15 mouse cellular contexts compared by ENCODE assay signal in genomic region chr11:11711748-11712147, GRCm38 (mm10). TPM values are rescaled to one million over a fixed set of nuclear protein-coding genes. Genes with fewer than 3 reads are reported as not detected.
A peak's percentile ranks its signal among the peaks of the same experiment; 100 is the strongest.
DNase-seq lines count a peak whose midpoint lies in the region; ATAC-seq and TF ChIP-seq lines count a peak whose summit lies in the region.
"Had no signal": no experiment of that assay in that cellular context is flagged by ENCODE, and none has a peak within 500 bp of the region (broad histone marks: within the 10 kb centered on the region; RNA-seq: fewer than 3 reads in every experiment).

No protein-coding gene starts in this region.

- H3K36me3 ChIP-seq in forebrain, embryonic 11.5 days (ENCODE audit: control insufficient read depth, insufficient read depth, low read length), result no peaks in the 10 kb centered on the region
- H3K36me3 ChIP-seq in forebrain, embryonic 10.5 days (replicated peaks), result no peaks in the 10 kb centered on the region
- H3K36me3 ChIP-seq in midbrain, embryonic 14.5 days (ENCODE audit: control insufficient read depth, insufficient read depth, low read length), result no peaks in the 10 kb centered on the region
- H3K36me3 ChIP-seq: hindbrain, embryonic 13.5 days; limb, embryonic 15.5 days; neural tube, embryonic 15.5 days had no signal

- no peaks in the 10 kb centered on the region for H3K27me3 ChIP-seq in forebrain, embryonic 11.5 days (ENCODE audit: control insufficient read depth, insufficient read depth, low read length)
- H3K27me3 ChIP-seq in forebrain, embryonic 10.5 days (ENCODE audit: poor library complexity, severe bottlenecking), result no peaks in the 10 kb centered on the region
- no peaks in the 10 kb centered on the region for H3K27me3 ChIP-seq in midbrain, embryonic 14.5 days (ENCODE audit: control insufficient read depth, insufficient read depth, low read length)
- H3K27me3 ChIP-seq in cerebellum, adult 2 months (ENCODE audit: control insufficient read depth, insufficient read depth, low read length), result no peaks in the 10 kb centered on the region
- H3K27me3 ChIP-seq: hindbrain, embryonic 13.5 days; limb, embryonic 15.5 days; neural tube, embryonic 15.5 days had no signal

- H3K4me2 ChIP-seq in forebrain, embryonic 11.5 days (ENCODE audit: low read depth, low read length, severe bottlenecking), result no peak overlapping the region
- H3K4me2 ChIP-seq in midbrain, embryonic 14.5 days (ENCODE audit: low read length), result no peak overlapping the region
- H3K4me2 ChIP-seq: hindbrain, embryonic 13.5 days; limb, embryonic 15.5 days; neural tube, embryonic 15.5 days had no signal

- TF ChIP-seq CTCF in cerebellum, adult 2 months (IDR thresholded peaks at IDR 0.05; ENCODE audit: borderline replicate concordance, insufficient read depth, low read depth, low read length), result no peak

- no peak for ATAC-seq in forebrain, embryonic 11.5 days (replicated peaks; ENCODE audit: low FRiP score)
- ATAC-seq in neutrophil, adult 5-6 weeks (ENCODE audit: extremely low read depth, insufficient number of reproducible peaks, low FRiP score, poor library complexity, severe bottlenecking), result peak; percentile 50; the same call in 1 of the 2 replicates
- no peak for ATAC-seq in midbrain, embryonic 14.5 days (ENCODE audit: low FRiP score, low TSS enrichment)

- H3K27ac ChIP-seq in forebrain, embryonic 11.5 days (ENCODE audit: low read depth, low read length), result no peak overlapping the region
- H3K27ac ChIP-seq in forebrain, embryonic 10.5 days, result no peak overlapping the region
- no peak overlapping the region for H3K27ac ChIP-seq in midbrain, embryonic 14.5 days (replicated peaks; ENCODE audit: low read depth, low read length)
- no peak overlapping the region for H3K27ac ChIP-seq in cerebellum, adult 2 months (ENCODE audit: insufficient read depth, low read length)
- H3K27ac ChIP-seq: hindbrain, embryonic 13.5 days; limb, embryonic 15.5 days; neural tube, embryonic 15.5 days had no signal

- no peaks in the 10 kb centered on the region for H3K4me1 ChIP-seq in forebrain, embryonic 11.5 days (replicated peaks; ENCODE audit: control insufficient read depth, insufficient read depth, low read length)
- H3K4me1 ChIP-seq in forebrain, embryonic 10.5 days, result no peaks in the 10 kb centered on the region
- H3K4me1 ChIP-seq in midbrain, embryonic 14.5 days (ENCODE audit: control insufficient read depth, insufficient read depth, low read length), result no peaks in the 10 kb centered on the region
- H3K4me1 ChIP-seq in cerebellum, adult 2 months (ENCODE audit: control insufficient read depth, insufficient read depth, low read length), result no peaks in the 10 kb centered on the region
- H3K4me1 ChIP-seq: hindbrain, embryonic 13.5 days; limb, embryonic 15.5 days; neural tube, embryonic 15.5 days had no signal

- no peak overlapping the region for H3K9ac ChIP-seq in forebrain, embryonic 11.5 days (ENCODE audit: low read length)
- H3K9ac ChIP-seq in midbrain, embryonic 14.5 days (replicated peaks; ENCODE audit: low read length), result no peak overlapping the region
- H3K9ac ChIP-seq: hindbrain, embryonic 13.5 days; limb, embryonic 15.5 days; neural tube, embryonic 15.5 days had no signal

- H3K4me3 ChIP-seq in forebrain, embryonic 11.5 days (ENCODE audit: low read depth, low read length), result no peak overlapping the region
- no peak overlapping the region for H3K4me3 ChIP-seq in forebrain, embryonic 10.5 days
- H3K4me3 ChIP-seq in midbrain, embryonic 14.5 days (replicated peaks; ENCODE audit: low read depth, low read length), result no peak overlapping the region
- H3K4me3 ChIP-seq in cerebellum, adult 2 months (replicated peaks; ENCODE audit: insufficient read depth, low read depth, low read length), result no peak overlapping the region
- H3K4me3 ChIP-seq: erythroblast, embryonic 14.5 days; hindbrain, embryonic 13.5 days; limb, embryonic 15.5 days; neural tube, embryonic 15.5 days had no signal

- H3K9me3 ChIP-seq in forebrain, embryonic 11.5 days (ENCODE audit: control insufficient read depth, low read length), result no peaks in the 10 kb centered on the region
- H3K9me3 ChIP-seq in forebrain, embryonic 10.5 days, result no peaks in the 10 kb centered on the region
- H3K9me3 ChIP-seq in midbrain, embryonic 14.5 days (ENCODE audit: control insufficient read depth, low read length), result no peaks in the 10 kb centered on the region
- H3K9me3 ChIP-seq: hindbrain, embryonic 13.5 days; limb, embryonic 15.5 days; neural tube, embryonic 15.5 days had no signal

- no peak for TF ChIP-seq POLR2A in cerebellum, adult 2 months (IDR thresholded peaks at IDR 0.05; ENCODE audit: borderline replicate concordance, insufficient read depth, low read length)

- 78% methylated on average over 7 of the region's 7 CpGs for WGBS in forebrain, embryonic 11.5 days
- 77% methylated on average over 7 of the region's 7 CpGs for WGBS in forebrain, embryonic 10.5 days
- WGBS in midbrain, embryonic 14.5 days, result 73% methylated on average over 7 of the region's 7 CpGs
- 67% methylated on average over 7 of the region's 7 CpGs for WGBS in cerebellum, adult 2 months

- peak; percentile 44 for DNase-seq in forebrain, embryonic 11.5 days (ENCODE audit: low spot score)
- DNase-seq in forebrain, embryonic 10.5 days (ENCODE audit: extremely low spot score, low spot score), result no peak
- DNase-seq in CD4-positive, CD25-positive, alpha-beta regulatory T cell, adult 2 months (ENCODE audit: low read depth, low spot score), result peak; percentile 77
- DNase-seq in induced T-regulatory cell, adult 2 months (ENCODE audit: low read depth), result peak; percentile 82
- DNase-seq in midbrain, embryonic 14.5 days, result no peak
- no peak for DNase-seq in kidney, postnatal 36 days
- DNase-seq in cerebellum, adult 2 months, result no peak
- DNase-seq: cerebellum, adult 9-10 months; kidney, adult 2 months; lung, postnatal 4 days had no signal

RNA-seq across cellular contexts. Expression of gene Ikzf1, which starts 26.9 kb away (rescaled TPM):
- polyA plus RNA-seq in forebrain, embryonic 11.5 days (2014; fragmentation: Nextera tagmentation; extraction: Ambion mirVana), result 3.4 and 4.2 TPM in 2 replicates
- 3.0 and 4.2 TPM in 2 replicates for polyA plus RNA-seq in forebrain, embryonic 10.5 days (2016; fragmentation: Nextera tagmentation; extraction: Ambion mirVana)
- total RNA-seq in neutrophil, adult 5-6 weeks (2017), result 125 and 150 TPM in 2 replicates
- 2.0 and 2.6 TPM in 2 replicates for polyA plus RNA-seq in midbrain, embryonic 14.5 days (2014; fragmentation: Nextera tagmentation; extraction: Ambion mirVana)
- 0.60 and 0.82 TPM in 2 replicates for polyA plus RNA-seq in cerebellum, adult 2 months (2012; rRNA removed)

Comparison
In these comparisons a context has a peak if more than half of its experiments do, and no peak if none do; other contexts are left out.
1. DNase-seq: peak in forebrain, embryonic 11.5 days (single experiment), CD4-positive, CD25-positive, alpha-beta regulatory T cell, adult 2 months (single experiment) and induced T-regulatory cell, adult 2 months (single experiment); none in forebrain, embryonic 10.5 days (single experiment), midbrain, embryonic 14.5 days (single experiment), kidney, postnatal 36 days (0 of 2) and cerebellum, adult 2 months (0 of 2).